Mouse (Mus musculus) kidney, postnatal 14 days (tissue): ENCODE data around the gene Alg11.

Experiments used
- DNase-seq: peaks from one replicate; pipeline ENCODE4 v3.0.0; 2022; ENCODE audit warnings: mixed read lengths

Alg11 gene

DNA sequence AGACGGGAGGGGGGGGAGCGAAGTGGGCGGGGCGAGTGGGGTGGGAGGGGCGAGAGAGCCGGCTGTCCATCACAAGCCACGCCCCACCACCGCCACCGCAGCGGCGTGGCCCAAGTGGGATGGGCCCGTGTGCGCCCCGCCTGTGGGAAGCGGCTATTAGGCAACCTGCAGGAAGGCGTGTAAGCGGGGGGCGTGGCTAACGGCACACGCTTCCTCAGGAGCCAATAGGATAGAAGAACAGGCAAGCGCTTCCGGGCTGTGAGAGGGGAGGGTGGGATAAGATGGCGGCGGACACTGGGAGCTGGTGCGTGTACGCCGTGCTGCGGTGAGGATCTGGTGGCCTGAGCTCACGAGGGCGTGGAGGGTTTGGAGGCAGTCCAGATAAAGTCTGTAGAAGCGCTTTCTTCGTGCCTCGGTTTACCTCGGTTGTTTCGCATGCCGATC is at the start of gene Alg11:
Gene Alg11 (plus strand): TSS at position 276 of the 444 bp plus-strand sequence.
- DNase-seq = peak; percentile 98

DNA sequence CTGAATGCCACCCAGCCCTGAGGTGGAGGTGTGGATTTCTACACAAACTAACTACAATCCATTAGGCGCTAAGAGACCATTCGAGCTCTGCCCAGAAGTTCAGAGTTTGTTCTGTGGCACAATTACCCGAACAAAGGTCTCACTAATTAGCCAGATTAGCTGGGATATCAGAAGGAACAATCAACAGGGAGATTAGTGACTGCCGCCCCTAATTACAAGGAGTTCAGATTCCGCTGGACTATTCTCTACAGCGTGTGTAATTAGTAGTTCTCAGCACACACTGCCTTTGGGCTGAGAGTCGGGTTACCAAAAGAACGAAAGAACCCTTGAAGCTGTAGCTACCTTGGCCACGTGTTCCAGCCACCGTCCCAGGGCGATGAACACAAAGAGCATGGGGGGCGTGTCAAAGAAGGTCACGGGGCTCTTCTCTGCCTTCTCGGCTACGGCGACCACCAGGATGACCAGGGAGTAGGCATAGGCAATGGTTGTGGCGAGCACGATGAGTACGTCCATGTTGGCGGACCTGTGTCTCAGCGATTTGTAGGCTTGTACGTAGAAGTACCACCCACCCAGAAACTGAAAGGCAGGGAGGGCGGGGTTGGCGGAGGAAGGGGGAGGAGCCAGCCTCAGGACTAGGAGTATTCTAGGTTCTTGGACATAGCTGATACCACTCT is 47.4 kb upstream of the Alg11 start:
- no peak for DNase-seq

DNA sequence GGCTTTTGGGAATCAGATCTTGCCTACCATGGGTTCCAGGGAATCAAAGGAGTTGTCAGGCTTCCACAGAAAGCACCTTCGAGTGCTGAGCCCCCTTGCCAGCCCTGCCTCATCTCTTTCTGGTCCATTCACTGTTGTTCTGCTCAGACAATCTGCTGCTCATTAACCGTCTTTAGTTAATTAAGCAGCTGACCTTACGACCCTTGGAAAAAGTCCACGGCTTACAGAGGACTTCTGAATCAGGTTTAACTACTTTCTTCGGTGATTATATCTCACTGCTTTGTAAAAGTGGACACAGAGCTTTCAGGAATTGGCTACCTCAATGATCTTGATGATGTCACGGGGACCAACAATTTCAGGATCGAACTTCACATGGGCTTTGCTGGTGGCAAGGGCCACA is 42.8 kb upstream of the Alg11 start:
- DNase-seq = peak; percentile 28

DNA sequence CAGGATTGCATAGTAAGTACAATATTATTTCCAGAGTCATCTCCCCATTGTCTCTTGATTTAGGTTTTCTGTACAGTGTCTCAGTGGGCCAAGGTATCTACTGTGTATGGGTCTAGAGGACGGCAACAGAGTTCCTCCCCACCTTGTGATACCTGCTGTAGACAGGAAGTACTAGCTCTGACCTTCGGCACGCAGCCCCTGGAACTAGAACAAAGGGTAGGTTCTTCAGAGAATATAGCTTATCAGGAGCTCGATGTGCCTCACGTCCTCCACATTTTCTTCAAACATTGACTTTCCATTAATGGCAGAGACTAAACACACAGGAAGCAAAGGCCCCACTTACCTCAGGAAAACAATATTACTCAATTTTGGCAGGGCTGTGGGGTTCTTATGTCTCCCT is 41.0 kb upstream of the Alg11 start:
- no peak for DNase-seq

DNA sequence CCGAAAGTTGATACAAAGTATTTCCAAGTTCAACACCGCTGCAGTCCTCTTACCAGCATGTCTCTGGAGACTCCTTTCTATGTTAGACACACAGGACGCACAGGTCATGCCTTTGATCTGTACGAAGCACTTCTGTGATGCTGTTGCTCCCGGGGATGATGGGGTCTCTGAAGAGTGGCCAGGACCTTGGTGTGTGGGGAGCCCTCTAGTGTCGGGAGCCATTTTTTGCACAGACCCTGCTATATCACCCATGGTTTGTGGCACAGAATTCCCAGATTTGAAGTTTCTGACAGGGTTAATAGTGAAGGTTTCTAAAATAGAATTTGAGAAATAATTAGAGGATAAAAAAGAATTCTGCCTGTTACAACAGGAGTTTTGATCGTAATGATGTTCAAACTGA is 38.3 kb upstream of the Alg11 start:
- no peak for DNase-seq

DNA sequence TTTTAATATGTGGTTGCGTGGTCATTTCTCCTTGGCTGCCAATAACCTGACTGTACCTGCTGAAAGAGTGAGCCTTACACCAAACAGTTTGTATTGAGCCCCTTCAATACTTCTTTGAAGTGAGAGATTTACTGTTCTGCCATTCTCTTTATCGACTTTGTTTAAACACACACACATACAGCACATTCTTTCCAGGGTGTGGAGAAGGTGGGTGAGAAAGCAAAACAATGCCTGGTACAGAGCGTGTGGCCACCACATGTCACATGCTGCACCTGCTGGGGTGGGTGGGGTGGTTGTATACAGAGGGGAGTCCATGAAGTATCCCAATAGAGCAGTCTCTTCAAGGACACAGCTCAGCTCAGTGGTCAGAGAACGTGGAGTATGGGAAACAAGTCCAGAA is 35.3 kb upstream of the Alg11 start:
- DNase-seq = no peak

DNA sequence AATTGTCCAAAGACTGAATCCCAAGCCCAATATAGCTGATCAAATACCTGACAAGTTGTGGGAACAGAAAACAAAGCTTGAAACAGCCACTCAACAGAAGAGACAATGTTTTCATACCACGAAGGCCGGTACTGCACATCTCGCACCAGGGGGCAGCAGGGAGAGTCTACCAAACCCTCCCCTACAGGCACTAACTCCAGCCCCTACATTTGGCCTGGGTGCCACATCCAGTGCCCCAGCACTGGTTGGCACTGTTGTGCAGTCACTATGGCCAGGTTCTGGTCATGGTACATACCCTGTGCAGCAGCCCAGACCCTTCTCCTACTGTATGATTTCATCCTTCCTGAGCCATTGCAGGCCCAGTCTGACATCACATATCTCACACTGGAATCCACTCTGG is 31.5 kb upstream of the Alg11 start:
- DNase-seq = no peak

DNA sequence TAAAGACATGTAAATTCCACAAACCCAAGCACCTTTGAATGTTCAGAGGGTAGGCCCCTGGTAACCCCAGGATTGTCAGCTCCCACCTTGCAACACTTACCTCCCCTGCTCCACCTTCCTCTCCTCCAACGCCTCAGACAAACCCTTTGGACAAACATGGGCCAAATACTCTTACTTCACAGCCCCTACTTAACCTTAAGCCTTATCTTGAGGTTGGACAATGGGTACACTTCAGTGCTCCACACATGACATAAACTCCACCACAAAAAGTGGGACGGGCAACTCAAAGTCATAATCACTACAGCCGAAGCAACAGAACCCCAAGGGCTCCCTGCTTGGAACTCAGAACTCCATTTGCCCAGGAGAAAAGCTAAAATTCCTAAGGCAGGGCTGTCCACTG is 29.5 kb upstream of the Alg11 start:
- DNase-seq = no peak

DNA sequence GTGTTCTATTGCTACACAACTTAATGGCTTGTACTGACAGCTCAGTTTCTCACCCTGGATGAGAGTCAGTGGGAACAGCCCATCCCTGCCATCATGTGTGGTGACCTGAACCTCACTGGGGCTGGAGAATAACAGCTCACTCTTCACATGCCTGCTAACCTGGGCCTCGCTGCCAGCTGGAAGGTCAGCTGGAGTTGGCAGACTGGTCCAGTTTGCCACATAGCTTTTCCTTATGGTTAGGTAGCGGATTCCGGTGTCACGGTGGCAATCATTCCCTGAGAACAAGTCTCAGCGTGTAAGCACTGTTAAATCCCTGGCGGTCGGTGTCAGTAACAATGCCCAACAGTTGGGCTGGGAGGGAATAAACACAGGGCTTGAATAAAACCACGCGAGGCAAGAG is 24.4 kb upstream of the Alg11 start:
- no peak for DNase-seq

DNA sequence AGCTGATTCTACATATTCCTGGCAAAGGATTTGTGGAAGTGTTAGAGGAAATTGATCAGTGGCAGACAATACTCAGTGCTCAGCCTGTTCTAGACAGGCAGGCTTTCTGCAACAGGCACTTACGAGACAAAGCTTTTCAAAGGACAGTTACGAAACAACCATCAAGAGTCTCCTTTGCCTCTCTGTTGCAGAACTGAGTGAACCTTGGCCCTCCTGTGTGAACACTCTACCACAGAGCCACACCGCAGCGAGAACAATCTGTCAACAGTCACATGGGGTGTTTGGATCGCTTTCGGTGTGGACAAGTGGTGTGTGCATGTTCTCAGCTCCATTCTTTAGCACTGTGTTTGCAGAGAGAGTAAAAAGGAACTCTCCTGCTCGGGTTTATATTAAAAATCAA is 23.5 kb upstream of the Alg11 start:
- peak; percentile 16 for DNase-seq

DNA sequence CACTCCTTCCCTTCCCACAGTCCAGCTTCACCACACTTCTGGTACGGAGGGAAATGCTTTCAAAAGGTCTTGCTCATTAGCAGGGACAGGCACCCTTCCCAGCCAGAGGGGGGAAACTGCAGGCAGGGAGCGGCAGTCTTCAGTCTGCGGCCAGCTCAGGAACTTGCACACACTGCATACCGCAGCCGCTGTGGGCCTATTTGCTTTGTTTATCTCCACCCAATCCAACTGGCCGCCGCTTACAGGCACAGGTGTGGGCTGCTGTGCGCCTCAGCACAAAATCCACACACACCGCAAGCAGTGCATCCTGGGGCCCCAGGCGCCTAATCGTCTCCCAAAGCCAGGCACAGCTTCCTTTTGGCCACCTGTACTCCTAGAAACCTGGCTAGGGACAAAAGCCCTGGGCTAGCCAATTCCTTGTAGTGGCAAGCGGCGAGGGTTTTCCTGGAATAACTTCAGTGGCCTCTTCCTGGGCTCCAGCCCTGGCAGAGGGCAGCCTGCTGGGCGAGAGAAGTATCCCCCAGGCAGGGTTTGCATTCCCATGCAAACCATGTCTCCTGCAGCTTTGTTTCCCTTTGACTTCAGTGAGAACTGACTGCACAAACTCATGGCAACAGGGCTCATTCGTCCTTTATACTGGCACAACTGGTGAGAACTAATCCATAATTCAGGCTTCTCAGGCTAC is 20.9 kb upstream of the Alg11 start:
- no peak for DNase-seq

DNA sequence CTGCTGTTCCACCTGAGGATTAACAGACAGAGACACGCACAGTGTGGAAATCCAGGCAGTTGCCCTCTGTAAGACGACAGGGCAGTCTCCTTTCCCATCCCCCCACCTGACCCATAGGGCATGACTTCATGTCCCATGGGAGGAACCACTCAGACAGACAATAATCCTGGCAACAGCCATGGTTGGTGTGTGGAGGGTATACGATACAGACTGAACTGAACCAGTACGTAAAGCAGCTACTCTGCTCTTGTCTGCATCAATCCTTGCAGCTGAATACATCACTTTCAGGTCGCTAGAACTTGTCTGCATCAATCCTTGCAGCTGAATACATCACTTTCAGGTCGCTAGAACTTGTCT is 20.4 kb upstream of the Alg11 start:
- DNase-seq = no peak

DNA sequence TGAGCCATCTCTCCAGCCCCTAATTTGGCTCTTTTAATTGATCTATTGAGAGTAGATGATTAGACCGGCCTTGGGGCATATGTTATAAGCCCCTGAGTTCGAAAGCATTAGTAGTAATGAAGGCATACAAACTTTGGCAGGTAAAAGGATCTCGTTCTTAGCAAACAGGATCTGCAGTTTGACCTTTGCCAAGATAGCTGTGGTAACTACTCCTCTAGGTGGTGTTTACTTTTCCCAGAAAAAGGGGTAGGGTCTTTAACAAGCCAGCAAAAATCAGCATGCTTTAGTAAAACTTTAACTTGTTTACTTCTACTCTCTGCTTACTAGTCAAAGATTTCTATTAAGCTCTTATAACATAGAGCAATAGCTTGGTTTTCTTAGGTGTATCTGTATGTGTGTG is 18.0 kb upstream of the Alg11 start:
- no peak for DNase-seq

DNA sequence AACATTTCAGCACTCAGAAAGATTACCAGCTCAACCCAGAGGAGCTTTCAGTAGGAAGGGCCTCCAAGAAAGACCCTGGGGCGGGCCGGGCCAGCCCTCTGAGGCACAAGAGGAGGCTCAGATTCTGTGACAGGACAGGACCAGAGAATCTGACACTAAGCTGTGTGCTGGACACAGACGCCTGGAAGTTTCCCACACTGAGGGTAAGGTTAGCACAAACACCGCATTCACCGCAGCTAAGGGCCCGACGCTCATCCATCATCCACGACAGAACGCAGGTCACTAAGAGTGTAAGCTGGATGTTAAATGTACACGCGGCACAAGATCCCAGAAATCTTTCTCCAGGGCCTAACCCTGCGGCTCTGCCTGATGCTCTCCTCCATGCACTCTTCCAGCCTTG is 16.8 kb upstream of the Alg11 start:
- no peak for DNase-seq

DNA sequence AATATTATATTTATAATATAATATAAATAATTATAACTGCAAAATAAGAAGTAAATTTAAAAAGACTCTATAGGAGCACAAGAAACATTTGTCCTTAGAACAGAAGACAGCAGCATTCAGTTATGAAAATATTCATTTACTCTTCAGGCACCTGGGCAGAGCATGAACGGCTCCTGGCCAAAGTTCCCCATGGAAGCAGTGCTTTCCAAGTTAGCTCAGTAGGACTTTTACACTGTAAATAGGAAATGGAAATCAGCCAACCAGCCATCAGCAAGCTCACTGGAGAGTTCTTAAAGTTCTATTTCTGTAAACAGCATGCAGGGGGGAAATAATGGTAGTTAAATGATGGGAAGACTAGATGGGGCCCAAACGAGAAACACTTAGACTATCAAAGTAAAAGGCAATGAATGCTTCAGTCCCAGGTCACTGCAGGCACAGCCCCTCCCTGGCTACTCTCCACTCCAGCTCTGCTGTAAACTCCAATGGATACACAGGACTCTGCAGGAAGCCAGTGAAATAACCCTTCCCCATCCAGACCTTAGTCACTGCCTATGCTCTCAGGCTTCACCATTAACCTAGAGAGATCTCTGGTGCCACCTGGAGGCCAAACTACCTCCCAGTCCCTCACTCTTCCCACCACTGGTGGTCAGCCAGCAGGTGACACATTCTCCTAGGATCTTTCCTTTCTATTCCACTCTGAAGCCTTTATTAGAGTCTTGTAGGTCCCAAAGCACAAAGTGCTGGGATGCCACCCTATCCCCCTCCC is 12.6 kb upstream of the Alg11 start:
- peak; percentile 60 for DNase-seq

DNA sequence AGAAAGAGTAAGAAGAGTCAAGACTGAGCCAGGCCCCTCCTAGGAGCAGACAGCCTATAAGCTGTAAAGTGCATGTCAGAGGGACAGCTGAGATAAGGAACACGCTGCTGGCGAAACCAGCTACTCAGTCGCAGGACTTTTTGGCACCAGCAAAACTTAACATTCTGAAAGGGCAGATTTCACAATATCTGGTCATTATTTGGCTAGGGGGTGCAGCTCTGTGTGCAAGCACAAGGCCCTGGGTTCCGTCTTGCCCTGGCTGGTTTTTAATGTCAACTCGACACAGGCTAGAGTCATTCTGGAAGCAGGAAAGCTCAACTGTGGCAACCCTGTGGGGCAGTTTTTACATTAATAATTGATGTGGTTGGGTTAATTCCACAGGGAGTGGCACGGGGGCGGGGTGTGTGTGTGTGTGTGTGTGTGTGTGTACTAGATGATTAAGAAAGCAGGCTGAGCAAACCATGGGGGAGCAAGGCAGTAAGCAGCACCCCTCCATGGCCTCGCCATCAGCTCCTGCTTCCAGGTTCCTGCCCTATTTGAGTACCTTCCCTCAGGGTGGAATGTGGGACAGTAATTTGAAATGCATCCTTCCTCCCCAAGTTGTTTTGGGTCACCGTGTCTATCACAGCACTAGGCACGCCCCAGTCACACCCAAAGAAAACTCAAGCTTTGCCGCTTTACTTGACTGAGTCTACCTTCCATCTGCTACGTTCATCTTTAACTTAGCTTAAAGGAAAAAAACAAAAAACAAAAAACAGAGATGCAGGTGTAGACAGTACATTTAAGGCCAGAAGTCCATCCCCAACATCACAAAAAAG is 5.6 kb upstream of the Alg11 start:
- DNase-seq = no peak

DNA sequence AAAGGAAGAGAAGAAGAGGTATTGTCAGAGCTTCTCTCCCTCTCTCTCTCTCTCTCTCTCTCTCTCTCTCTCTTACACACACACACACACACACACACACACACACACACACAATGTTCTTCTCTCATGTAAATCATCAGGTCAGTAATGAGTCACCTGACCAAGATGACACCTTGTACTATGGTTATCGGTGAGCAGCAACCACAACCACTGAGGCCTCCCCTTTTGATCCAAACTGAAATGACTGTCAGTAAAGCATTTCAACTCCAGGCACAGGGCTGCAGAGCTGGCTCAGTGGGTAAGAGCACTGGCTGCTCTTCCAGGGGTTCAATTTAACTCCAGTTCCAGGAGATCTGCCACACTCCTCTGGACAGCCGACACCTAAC is 5.0 kb upstream of the Alg11 start:
- DNase-seq = no peak

DNA sequence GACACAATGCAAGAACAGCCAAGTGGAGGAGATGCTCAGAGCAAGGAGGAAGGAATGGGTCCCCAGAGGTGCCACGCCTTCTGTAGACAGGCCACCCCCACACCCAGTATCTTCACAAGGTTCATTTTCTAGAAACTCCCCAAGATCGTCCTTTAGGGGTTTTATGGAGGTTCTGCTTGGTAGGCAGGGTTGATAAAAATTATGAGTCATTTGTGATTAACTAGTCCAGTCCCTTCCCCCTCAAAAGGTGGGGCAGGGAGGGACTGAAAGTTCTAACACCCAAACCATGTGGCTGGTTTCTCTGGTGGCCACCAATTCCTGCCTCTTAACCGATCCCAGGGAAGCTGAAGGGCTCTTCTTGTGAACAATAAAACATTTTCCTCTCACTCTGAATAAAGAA is 3.7 kb upstream of the Alg11 start:
- DNase-seq = no peak

DNA sequence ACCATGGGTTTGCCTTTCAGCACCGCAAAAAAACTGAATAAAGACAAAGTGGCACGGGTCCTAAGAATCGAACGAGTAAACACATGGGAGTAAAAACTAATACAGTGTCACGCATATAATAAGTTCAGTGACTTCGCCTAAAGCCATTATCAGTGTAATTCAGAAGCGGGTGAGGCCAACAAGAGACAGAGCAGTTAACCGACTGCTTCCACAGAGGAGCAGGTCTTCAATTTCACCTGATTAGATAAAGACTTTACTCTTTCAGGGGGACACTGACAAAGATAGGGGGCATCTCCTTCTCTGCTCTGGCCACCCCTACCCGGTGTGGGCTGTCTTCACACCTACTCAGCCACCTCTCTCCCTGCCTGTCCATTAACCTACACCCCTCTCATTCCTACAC is 2.2 kb upstream of the Alg11 start:
- DNase-seq = no peak

DNA sequence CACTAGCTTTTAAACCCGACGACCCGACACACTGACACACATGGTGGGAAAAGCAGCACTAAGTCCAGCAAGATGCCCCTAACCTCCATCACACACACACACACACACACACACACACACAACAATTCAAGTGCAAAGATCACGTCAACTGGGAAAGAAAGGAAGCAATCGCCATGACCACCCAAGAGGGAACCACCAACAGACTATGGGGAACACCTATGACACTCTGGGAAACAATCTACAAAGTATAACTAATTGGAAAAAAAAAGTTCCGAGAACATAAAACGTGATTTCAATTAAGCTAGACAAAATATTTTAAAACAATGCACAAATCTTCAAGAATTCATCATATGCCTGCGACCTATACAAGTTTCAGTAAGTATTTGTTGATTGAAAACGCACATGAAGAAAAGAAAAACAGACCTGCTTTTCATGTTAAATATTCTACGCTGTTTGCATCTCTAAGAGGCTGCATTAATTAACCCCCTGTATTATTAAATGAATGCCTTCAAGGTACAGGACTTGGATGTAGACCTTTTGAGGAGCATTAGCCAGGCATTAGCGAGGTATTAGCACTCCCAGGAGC is 1.3 kb upstream of the Alg11 start:
- no peak for DNase-seq

DNA sequence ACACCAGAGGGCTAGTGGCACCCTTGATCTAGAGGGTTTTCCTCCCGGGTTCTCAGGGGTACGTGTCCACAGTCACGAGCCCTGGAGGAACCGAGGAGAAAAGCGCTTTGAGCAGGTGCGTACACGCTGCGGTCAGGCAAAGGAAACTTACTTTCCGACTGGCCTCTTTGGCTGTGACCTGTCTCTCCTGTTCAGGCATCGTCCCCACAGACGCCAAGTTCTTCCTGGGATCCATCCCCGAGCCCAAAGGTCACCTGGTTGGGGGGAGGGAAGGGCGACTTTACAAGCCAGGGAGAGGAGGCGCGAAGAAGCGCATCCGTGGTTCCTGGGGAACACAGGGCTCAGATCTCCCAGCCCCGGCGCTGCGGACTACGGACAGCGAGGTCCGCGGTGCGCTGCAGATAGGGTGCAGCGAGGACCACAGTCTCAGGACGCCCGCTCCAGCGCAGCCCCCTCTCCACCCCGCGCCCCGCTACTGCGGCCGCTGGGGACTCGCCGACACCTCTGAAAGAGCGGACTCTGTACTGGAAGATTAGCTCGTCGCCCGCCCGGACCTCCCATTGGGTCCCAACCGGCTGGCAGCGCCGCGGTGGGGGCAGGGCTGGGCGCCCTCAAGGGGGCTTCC is 588 bp upstream of the Alg11 start, which contains the start of gene Atp7b:
Gene Atp7b (minus strand): TSS at position 485 of the 625 bp plus-strand sequence.
- peak; percentile 71 for DNase-seq

DNA sequence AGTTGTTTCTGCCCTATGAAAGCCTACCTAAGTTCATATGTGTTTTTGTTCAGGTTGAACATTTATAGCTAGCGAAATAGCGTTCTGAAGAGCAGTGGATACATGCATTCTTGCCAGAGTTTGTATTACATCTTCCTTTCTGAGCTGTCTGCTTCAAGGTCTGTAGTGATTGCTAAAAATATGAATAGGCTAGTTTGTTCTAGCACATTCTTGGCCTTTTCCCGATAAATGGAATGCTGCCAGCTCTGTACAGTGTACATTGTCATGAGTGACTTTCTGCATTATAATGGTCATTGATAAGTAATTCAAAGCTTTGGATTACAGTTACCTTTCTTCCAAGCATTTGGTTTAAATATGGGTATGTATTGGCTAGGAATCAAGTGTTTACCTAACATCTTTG is 605 bp downstream of the Alg11 start:
- no peak for DNase-seq
